Mouse (Mus musculus) heart, postnatal 14 days (tissue): ENCODE measurements around the gene Ncapd2. TPM values are rescaled to one million over a fixed set of nuclear protein-coding genes. Genes with fewer than 3 reads are reported as not detected.

Experiments used
- DNase-seq, 2 experiments: peaks; one replicate each; pipeline ENCODE4 v3.0.0; 2021 to 2022
- intact Hi-C: fragments of 180-260 bp; cut with DNase I; formaldehyde crosslinking; loops from one replicate; pipeline ENCODE4 v1.15.1; 2025
- microRNA-seq, 2 experiments: library from miRNA; unstranded; fragments of <30 nt; microRNA quantifications; one replicate each; pipeline ENCODE4 v1.2.0; 2021 to 2022
- total RNA-seq, 2 experiments: library from RNA; stranded (reverse); gene quantifications; 2 replicates each; pipeline ENCODE4 v1.2.3; 2021

Ncapd2 gene
- total RNA-seq, 2 experiments from 2014 or later, result 28.1 to 33.4 TPM

DNA sequence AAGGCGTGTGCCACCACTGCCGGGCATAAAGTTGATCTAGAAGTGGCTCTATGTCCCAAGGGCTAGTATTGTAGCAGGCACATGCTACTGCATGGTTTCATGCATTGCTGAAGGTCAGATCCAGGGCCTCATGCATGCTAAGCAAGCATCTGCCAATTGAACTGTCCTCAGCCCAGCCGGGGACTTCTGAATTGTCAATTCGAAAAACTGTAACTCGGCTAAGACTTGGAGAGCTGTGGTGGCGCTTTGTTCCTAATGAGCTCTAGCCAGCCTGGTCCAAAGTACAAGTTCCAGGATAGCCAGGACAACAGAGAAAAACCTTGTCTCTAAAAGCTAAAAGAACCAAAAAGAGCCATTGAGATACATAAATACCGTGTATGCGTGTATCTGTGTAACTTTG is 72.1 kb downstream of the Ncapd2 start:
- intact Hi-C loops, result no loop called here
- DNase-seq, result no peak

Small RNA genes lying within 50 kb of the gene (microRNA-seq; reads per million reads assigned to microRNA genes)
- gene Mir3098, result 1.7 to 3.8 reads per million in 2 experiments
- gene Mir8113, result 0 reads per million in 2 experiments

Other genes starting within 250 kb of the Ncapd2 start
- 10 to 100 TPM; 90.1 to 99.6 TPM for gene Cops7a, start 226.2 kb downstream of the Ncapd2 start, total RNA-seq
- gene Pianp, start 195.0 kb downstream of the Ncapd2 start, total RNA-seq, result under 1 TPM; 0.60 to 0.66 TPM
- gene Zfp384, start 182.6 kb downstream of the Ncapd2 start, total RNA-seq, result 10 to 100 TPM; 24.4 to 24.8 TPM
- 10 to 100 TPM; 40.6 to 41.9 TPM for gene Ing4, start 151.9 kb downstream of the Ncapd2 start, total RNA-seq
- 1 to 10 TPM; 3.8 to 4.5 TPM for gene Acrbp, start 142.0 kb downstream of the Ncapd2 start, total RNA-seq
- gene Lpar5, start 123.8 kb downstream of the Ncapd2 start, total RNA-seq, result under 1 TPM; 0.41 to 0.83 TPM
- 100 to 1,000 TPM; 141 to 145 TPM for gene Chd4, start 95.7 kb downstream of the Ncapd2 start, total RNA-seq
- gene Nop2, start 59.8 kb downstream of the Ncapd2 start, total RNA-seq, result 10 to 100 TPM; 16.2 to 19.9 TPM
- 10 to 100 TPM in 1 of 2 experiments, 1 to 10 TPM in 1; 10.0 to 16.1 TPM for gene Iffo1, start 46.5 kb downstream of the Ncapd2 start, total RNA-seq
- gene Gapdh, start 25.2 kb downstream of the Ncapd2 start, total RNA-seq, result 1,000 to 10,000 TPM; 3,924 to 4,148 TPM
- gene Mrpl51, start 100 bp upstream of the Ncapd2 start, total RNA-seq, result 100 to 1,000 TPM; 279 to 289 TPM
- gene Vamp1, start 23.9 kb upstream of the Ncapd2 start, total RNA-seq, result 1 to 10 TPM; 9.3 to 9.8 TPM
- 1 to 10 TPM; 4.0 to 4.3 TPM for gene Tapbpl, start 40.2 kb upstream of the Ncapd2 start, total RNA-seq
- 1 to 10 TPM in 1 of 2 experiments, under 1 TPM in 1; 0.91 to 7.5 TPM for gene Cd27, start 45.3 kb upstream of the Ncapd2 start, total RNA-seq
- not detected for gene Tuba3a, start 94.3 kb upstream of the Ncapd2 start, total RNA-seq
- gene Ltbr, start 122.2 kb upstream of the Ncapd2 start, total RNA-seq, result 10 to 100 TPM; 34.6 to 36.0 TPM
- gene Scnn1a, start 129.0 kb upstream of the Ncapd2 start, total RNA-seq, result 1 to 10 TPM in 1 of 2 experiments, under 1 TPM in 1; 1.00 to 1.1 TPM
- 10 to 100 TPM; 63.4 to 70.7 TPM for gene Tnfrsf1a, start 157.7 kb upstream of the Ncapd2 start, total RNA-seq
- gene Plekhg6, start 189.1 kb upstream of the Ncapd2 start, total RNA-seq, result not detected